Mouse (Mus musculus) induced T-regulatory cell, adult 2 months (primary cell): ENCODE data around the gene Rnf130.

Source experiments
- DNase-seq: peaks from one replicate; pipeline ENCODE4 v3.0.0-alpha.2; 2012; ENCODE audit warnings: low read depth

The Rnf130 gene

DNA sequence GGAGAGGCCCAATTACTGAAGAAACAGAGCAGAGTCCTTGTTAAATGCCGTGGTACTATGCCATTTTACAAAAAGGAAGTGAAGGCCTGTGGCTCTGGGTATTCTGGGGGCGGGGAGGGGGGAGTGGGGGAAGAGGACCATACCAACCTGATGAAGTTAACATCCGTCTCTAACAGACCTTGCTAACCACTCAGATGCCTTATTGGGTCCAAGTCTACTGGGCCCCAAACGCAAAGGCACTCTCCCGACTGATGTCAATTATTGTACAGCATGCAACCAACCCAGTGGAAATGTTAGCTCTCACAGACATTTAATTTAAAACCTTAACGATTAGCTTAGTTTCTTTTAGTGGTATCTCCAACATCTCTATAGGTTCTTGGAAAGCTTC, 707 bp upstream of the Rnf130 start:
- DNase-seq: no peak

DNA sequence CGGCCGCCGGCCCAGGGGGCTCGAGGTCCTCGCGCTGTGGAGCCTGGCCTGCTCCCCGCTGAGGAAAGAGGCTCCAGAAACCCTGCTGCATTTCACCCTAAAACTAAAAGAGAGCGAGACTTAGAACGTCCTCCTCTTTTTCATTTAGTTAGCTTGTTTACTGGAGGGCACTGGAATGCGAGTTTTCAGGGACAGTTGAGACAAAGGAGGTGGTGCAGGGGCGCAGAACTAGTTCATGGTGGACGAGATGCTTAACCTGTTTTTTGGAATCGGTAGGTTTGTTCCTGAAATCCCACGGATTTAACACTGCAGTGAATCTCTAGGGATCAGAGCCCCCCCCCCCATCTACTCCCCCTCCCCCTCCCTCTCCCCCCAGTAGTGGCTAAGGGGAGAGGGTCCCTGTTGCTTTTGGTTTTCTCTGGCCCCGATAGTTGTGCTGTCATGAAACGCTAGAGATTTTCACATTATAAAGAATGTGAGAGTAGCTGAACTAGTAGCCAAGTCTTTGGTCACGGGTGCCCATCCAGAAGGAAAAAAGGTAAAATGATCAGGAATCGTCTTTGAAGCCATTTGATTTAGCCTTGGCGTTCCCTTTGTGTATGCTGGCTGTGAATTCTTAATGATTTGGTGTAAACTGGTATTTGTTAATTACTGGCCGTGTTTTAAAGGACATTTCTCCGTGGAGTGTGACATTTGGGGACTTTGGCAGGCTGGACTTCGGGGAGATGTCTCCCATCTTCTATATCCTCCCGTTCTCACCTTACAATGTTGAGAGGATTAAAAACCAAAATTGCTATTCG, 775 bp downstream of the Rnf130 start:
- DNase-seq: peak; percentile 31

GRCm38 (mm10) chr11:50026521-50027090, 1.5 kb downstream of the Rnf130 start:
- peak; percentile 26 for DNase-seq

DNA sequence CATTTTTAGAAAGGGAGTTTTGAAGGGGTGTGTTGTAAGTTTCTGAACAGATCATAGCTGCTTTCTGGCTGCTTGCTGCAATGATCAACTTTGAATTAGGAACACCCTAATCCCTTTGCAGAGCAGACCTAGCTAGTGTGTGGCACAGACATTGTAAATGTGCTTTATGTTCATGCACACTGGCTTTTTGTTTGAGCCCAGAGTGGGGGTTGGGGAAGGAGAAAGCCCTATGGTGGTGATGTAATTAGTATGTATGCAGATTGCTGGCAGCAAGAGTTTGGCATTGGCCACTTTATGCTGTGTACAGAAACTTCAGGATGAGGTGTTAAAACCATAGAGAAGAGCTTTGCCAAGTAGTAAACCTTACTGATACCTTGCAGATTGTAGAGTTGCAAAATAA, 3.3 kb downstream of the Rnf130 start:
- peak; percentile 6 for DNase-seq

GRCm38 (mm10) chr11:50034155-50034554, 9.0 kb downstream of the Rnf130 start:
- no peak for DNase-seq

DNA sequence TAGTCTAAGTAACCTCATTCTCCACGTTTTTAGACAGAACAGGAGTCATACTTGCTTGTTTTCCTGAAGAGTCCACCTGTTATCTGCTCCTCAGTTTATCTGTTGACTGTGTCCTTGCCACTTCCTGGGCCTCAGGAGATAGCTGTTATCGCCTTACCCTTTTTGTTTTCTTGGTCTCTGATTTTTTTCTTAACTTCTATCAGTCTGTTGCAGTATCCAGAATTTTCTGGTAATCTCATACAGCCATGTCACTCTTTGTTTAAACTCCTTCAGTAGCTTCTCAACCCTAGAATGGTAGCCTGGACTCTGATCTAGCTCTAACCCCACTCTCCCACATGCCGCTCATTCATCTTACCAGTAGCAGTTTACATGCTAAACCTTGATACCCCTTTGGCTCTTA, 10.6 kb downstream of the Rnf130 start:
- DNase-seq: no peak

DNA sequence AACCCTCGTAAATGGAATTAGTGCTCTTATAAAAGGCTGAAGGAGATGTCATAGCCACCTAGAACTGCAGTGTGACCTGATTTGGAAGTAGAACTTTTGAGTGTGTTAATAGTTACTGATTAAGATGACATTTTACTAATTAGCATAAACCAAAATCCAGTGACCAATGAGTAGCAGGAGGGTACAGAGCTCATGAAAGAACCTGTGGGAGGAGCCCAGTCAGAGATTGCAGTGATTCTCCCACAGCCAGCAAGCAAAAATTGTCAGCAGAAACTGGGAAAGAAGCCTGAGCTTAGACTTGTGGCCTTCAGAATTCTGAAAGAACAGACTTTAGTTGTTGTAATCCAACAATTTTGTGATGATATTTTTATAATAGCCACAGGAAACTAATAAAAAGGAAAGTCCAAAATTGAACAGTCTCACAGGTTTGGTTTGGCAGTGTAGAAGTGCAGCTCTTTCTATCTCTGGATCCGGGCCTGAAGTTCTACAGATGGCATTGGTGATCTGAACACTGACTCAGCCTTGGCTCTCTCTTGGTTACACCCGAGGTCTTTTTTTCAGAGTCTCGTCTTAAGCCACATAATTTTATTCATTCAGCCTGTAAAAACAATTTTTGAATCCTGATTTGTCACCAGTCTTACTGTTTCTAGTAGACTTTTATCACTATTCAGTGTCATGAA, 11.8 kb downstream of the Rnf130 start:
- DNase-seq: no peak

GRCm38 (mm10) chr11:50038757-50039156, 13.6 kb downstream of the Rnf130 start:
- DNase-seq: no peak

- DNase-seq: no peak
Observed at GRCm38 (mm10) chr11:50041148-50041547, 16.0 kb downstream of the Rnf130 start.

- DNase-seq: no peak
Observed at GRCm38 (mm10) chr11:50042345-50042997, 17.3 kb downstream of the Rnf130 start.

DNA sequence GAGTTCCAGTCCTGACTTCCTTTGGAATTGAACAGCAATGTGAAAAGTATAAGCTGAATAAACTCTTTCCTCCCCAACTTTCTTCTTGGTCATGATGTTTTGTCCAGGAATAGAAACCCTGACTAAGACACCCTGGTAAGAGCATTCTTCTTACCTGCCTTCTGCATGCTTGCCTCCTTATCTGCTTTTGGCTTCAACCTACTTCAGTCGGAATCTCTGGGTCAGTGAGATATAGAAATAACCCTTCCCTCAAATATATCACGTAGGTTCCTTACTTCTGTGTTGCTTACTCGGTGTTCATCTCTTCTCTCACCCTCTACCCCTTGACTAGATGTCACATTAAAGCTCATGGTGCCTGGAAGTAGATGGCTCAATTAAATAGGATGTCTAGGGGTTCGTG, 19.3 kb downstream of the Rnf130 start:
- no peak for DNase-seq

DNA sequence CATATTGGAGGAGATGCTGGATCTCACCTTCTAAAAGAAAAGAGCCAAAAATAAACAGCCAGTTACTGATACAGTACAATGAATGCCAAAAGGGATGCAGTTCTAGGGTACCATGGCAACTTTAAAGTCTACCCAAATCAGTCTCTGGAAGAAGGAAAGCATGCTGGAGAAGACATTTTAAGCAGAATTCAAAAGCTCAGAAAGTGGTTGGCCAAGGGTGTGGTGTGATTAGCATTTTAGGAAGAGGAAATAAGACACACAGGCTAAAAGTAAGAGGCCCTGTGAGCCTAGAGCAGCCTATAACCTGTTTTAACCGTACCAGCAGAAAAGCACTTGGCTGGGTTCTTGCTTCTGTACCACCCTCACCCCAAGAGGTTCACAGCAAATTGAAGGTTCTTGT, 22.5 kb downstream of the Rnf130 start:
- no peak for DNase-seq

DNA sequence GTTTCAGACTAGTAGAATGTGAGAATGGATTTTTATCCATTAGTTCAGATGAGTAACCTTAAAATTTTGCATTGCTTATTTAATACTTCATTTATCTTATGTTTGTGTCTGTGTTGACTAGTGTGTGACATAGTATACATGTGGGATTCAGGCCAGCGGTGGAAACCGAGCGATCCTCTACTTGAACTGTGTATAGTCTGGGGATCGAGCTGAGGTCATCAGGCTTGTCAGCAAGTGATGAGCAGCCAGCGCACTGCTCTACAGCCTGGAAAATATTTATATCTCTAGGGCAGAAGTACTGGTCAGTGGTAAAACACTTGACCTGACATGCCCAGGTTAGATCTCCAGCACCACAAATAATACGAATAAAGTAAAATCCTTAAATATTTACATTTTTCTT, 23.0 kb downstream of the Rnf130 start:
- DNase-seq: no peak

DNA sequence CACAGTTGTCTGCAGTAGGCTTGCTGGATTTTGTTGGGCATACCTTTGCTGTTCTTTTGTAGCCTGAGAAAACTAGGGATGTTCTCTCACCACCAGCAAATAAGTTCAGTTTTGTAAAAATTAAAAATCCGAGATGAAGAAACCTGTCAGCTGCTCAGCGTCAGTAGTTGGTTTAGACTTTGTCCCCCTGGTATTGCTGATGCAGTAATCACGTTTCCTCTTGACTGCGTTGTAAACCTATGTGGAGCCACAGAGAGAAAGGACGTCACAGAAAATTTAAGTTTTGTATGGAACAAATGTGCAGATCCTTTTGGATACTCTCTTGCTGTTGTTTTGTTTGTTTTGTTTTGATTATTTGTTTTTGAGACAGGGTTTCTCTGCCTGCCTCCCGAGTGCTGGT, 25.2 kb downstream of the Rnf130 start:
- DNase-seq: no peak

- DNase-seq: no peak
Observed at GRCm38 (mm10) chr11:50057713-50058112, 32.6 kb downstream of the Rnf130 start.

- no peak for DNase-seq
Observed at GRCm38 (mm10) chr11:50058277-50058676, 33.1 kb downstream of the Rnf130 start.

DNA sequence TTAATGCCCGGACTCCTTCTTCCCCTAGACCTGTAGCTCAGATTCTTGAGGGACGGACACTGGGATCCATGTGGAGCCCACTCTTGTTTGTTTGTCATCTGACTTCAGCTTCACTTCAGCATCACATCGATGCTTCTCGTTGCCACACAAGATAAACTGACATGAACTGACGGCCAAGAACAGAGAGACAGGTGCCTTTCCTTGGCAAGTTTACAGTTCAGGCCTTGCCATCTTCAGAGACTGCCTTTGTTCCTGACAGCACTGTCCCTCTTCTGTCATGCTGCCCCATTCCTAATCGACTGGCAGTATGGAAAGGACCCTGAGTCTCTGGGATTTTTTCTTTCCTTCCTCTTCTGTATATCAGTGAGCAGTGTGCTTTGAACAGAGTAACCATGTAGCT, 33.9 kb downstream of the Rnf130 start:
- no peak for DNase-seq

- no peak for DNase-seq
Observed at GRCm38 (mm10) chr11:50062116-50062515, 37.0 kb downstream of the Rnf130 start.

- no peak for DNase-seq
Observed at GRCm38 (mm10) chr11:50066088-50066487, 40.9 kb downstream of the Rnf130 start.

DNA sequence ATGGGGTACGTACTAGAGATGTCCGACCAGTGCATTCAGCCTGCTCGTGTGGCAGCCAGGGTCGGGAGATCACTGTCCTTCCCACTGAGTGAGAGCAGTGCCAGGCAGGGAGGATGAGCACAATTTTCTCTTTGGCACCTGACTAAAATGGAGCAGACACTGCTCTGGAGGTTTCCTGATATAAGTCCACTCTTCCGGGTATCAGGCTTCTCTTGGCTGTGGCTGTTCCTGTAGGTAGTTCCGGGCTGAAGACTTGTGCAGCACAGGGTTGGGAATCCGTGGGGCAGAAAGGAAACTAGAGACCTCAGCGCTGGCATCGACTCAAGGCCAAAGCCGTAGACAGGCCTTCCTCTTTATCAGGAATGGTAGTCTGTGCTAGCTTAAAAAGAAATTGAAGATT, 48.7 kb downstream of the Rnf130 start:
- DNase-seq: no peak

DNA sequence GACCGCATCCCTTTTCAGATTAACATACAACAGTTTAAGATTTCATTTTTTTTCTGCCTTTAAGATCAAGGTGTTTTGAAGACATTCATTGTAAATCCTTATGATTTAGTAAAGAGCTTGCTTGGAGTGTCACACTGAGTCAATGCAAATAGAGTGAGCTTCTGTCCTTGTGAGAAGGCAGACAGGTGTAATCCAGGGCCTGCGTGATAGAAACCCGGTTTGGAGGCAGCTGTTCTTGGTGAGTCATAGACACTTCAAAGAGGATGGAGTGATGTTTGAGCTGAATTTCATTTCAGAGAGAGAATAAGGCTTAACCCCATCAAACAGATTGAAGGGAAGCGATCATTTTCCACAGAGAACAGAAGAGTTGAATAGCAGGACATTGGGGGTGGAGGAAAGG, 51.6 kb downstream of the Rnf130 start:
- DNase-seq: no peak

DNA sequence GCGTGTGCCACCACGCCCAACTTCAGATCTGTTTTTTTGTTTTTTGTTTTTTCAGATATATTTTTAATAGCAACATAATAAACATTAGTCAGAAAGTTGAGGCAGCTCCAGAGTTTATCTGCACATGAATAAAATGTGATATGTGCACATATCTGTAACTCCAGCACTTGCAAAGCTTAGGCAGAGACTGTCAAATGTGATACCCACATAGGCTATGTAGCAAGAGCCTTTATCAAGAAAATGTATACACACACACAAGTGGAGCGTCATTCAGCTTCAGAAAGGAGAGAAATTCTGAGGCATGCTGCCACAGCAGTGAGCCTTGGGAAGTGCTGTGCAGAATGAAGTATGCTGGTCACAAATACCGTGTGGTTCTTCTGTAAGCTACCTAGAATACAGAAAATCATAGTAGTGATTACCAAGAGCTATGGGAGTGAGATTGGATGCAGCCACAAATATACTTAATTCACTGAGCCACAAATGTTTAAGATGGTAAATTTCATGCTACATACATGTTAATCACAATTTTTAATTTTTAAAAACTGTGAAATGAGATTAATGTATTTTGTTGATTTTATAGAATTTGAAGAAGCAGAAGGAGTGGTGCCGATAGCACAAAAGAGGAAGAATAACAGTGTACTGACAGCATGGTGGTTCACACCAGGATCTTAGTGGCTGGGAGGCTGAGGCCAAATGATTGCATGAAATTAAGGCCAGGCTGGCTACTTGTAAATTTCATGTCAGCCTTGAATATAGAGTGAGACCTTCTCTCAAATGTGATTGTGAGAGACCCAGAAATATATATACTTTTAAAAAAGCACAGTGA, 56.4 kb downstream of the Rnf130 start:
- no peak for DNase-seq
